Mouse (Mus musculus) bone marrow macrophage, adult 2 months (primary cell): ENCODE data around the gene Vcpkmt.

ENCODE experiments used
- CTCF ChIP-seq: IDR thresholded peaks from 2 replicates; pipeline ENCODE4 v1.5.1; 2012; ENCODE audit warnings: low read depth, mild to moderate bottlenecking, low read length, moderate library complexity
- POLR2A ChIP-seq: IDR thresholded peaks from 2 replicates; pipeline ENCODE4 v1.6.1; 2012; ENCODE audit warnings: mild to moderate bottlenecking, low read depth, low read length, borderline replicate concordance

DNA sequence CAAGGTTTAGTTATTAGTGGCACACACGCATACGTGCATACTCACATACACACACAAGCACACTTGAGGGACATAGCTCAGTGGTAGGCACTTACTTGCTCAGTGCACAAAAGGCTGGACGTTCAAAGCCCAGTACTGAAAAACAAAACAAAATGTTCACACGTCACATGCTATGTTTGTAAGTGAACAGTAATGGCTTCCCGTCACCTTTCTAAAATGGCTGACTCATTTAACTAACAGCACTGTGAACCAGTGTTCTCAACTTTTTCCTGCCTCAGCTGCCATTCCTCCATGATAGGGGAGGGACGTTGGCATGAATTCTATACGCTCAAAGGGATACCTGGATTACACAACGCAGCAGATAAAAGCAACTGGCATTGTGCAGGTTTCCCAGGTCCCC lies 9.6 kb downstream of the Vcpkmt start:
- TF ChIP-seq CTCF: no peak
- no peak for TF ChIP-seq POLR2A
